Mouse (Mus musculus) cerebellum, postnatal 14 days (tissue): Measurements from ENCODE around the gene Ttc3.

Source experiments
- DNase-seq, 2 experiments: peaks; one replicate each; pipeline ENCODE4 v3.0.0; 2021; ENCODE audit warnings: mixed read lengths in 2 of 2

The Ttc3 gene

GRCm38 (mm10) chr16:94509983-94510382 lies 139.6 kb downstream of the Ttc3 start:
- DNase-seq: no peak

- DNase-seq: no peak
Measured at GRCm38 (mm10) chr16:94517606-94518005, 147.2 kb downstream of the Ttc3 start.
